Mouse (Mus musculus): ENCODE data around the gene 2510039O18Rik.

DNA sequence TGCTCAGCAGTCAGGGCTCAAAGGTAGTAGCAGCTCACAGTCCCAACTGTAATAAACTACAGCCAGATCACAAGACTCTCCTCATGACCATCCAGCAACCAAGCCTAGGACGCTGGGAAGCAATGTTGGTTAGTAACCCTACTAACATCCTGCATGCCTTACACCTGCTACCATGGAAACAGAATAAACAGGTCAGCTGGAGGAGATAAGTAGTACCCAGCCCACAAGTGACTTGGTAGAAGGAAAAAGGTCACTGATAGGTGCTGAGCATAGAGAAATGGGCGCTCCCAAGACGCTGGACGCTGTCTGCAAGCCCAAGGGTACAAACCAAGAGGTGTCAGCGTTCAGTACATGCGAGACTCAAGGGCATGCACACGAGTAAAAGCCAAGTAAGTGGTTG lies 40.2 kb upstream of the 2510039O18Rik start:
- TF ChIP-seq CTCF (IDR thresholded peaks at IDR 0.05; ENCODE audit: borderline replicate concordance, extremely low read depth, insufficient read depth, insufficient read length) (no peak), POLR2A (IDR thresholded peaks at IDR 0.05; ENCODE audit: borderline replicate concordance, extremely low read depth, insufficient read depth, insufficient read length, poor library complexity, severe bottlenecking) (no peak)

Measured in brain, embryonic 14.5 days (tissue).